Mouse (Mus musculus) G1E (cell line): Measurements from ENCODE around the gene Brpf1.

Experiments
- CTCF ChIP-seq: IDR thresholded peaks from 2 replicates; pipeline ENCODE4 v1.5.1; 2012; ENCODE audit warnings: low read depth, low read length, inconsistent platforms, mixed read lengths
- GATA1 ChIP-seq: IDR thresholded peaks from 2 replicates; pipeline ENCODE4 v1.6.1; 2012; ENCODE audit warnings: borderline replicate concordance, low read length, inconsistent platforms, mixed read lengths
- POLR2AphosphoS5 ChIP-seq: IDR thresholded peaks from 2 replicates; pipeline ENCODE4 v1.6.1; 2012; ENCODE audit warnings: low read depth, low read length, inconsistent platforms; ENCODE audit not compliant: insufficient replicate concordance
- TAL1 ChIP-seq: conservative IDR thresholded peaks from 2 replicates; pipeline ENCODE4 v1.6.1; 2012; ENCODE audit warnings: low read depth, low read length, inconsistent platforms, mixed read lengths

DNA sequence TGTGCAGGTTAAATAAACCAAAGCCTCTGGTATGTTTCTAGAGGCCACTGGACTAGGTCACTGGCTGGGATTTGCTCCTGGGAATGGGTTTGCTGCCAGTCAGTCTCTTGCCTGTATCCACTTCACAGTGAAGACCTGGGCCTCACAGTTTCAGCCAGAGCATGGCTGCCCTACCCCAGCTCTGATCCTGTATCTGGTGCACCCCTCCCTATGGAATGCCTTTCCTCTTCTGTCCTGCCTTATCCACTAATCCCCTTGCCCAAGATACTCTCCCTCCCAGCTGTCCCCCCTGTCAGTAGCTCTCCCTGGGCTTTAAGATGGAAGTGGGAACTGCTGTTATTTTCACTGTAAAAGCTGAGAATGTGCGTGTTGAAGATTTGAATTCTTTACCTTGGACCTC is 38.9 kb upstream of the Brpf1 start:
- TF ChIP-seq GATA1: no peak
- TF ChIP-seq CTCF: no peak
- TF ChIP-seq POLR2AphosphoS5: no peak
- TF ChIP-seq TAL1: no peak
